Mouse (Mus musculus) MEL (cell line): ENCODE results near the gene Pigb. TPM values are rescaled to one million over a fixed set of nuclear protein-coding genes. Genes with fewer than 3 reads are reported as not detected.

Experiments
- DNase-seq: peaks from one replicate; pipeline ENCODE4 v3.0.0; 2011; ENCODE audit warnings: low read depth, low spot score
- H3K27ac ChIP-seq: 2 replicates; pipeline ENCODE4 v1.5.1; 2012; ENCODE audit warnings: low read depth, mild to moderate bottlenecking, control low read depth, low read length, moderate library complexity; ENCODE audit not compliant: control insufficient read depth
- H3K27me3 ChIP-seq, 2 experiments: fragments of 150-350 bp in 1 of 2; sonication (generic) in 1 of 2; 2 replicates each; pipeline ENCODE4 v1.6.1; 2012; ENCODE audit warnings: low read length in 2 of 2, mild to moderate bottlenecking in 2 of 2, improper control_type of control experiment in 1 of 2, moderate library complexity in 1 of 2; ENCODE audit not compliant: insufficient read depth in 2 of 2, control insufficient read depth in 1 of 2
- H3K36me3 ChIP-seq, 2 experiments: 2 replicates each; pipeline ENCODE4 v1.6.1; 2012 to 2014; ENCODE audit warnings: low read length in 2 of 2, improper control_type of control experiment in 1 of 2, inconsistent platforms in 1 of 2, mild to moderate bottlenecking in 1 of 2; ENCODE audit not compliant: insufficient read depth in 2 of 2, control insufficient read depth in 1 of 2
- H3K4me1 ChIP-seq, 2 experiments: fragments of 150-350 bp in 1 of 2; sonication (generic) in 1 of 2; 2 replicates each; pipeline ENCODE4 v1.6.1; 2012; ENCODE audit warnings: low read length in 2 of 2, improper control_type of control experiment in 1 of 2, mild to moderate bottlenecking in 1 of 2; ENCODE audit not compliant: insufficient read depth in 2 of 2, control insufficient read depth in 1 of 2
- H3K4me3 ChIP-seq, 2 experiments: fragments of 150-350 bp in 1 of 2; sonication (generic) in 1 of 2; 2 replicates each; pipeline ENCODE4 v1.5.1; 2012; ENCODE audit warnings: low read depth in 2 of 2, low read length in 2 of 2, mild to moderate bottlenecking in 2 of 2, moderate library complexity in 2 of 2, control low read depth in 1 of 2, improper control_type of control experiment in 1 of 2; ENCODE audit not compliant: control insufficient read depth in 1 of 2, insufficient read depth in 1 of 2
- H3K79me2 ChIP-seq: 2 replicates; pipeline ENCODE4 v1.6.1; 2012; ENCODE audit warnings: mild to moderate bottlenecking, low read length, moderate library complexity; ENCODE audit not compliant: control insufficient read depth, poor library complexity, insufficient read depth
- H3K9ac ChIP-seq: 2 replicates; pipeline ENCODE4 v1.6.1; 2012; ENCODE audit warnings: low read depth, mild to moderate bottlenecking, control low read depth, low read length, moderate library complexity; ENCODE audit not compliant: control insufficient read depth, poor library complexity, severe bottlenecking
- H3K9me3 ChIP-seq: fragments of 150-350 bp; sonication (generic); replicated peaks from 2 replicates; pipeline ENCODE4 v1.6.1; 2012; ENCODE audit warnings: mild to moderate bottlenecking, low read length, improper control_type of control experiment, moderate library complexity; ENCODE audit not compliant: insufficient read depth
- CTCF ChIP-seq, 3 experiments: IDR thresholded peaks in 2 of 3; conservative IDR thresholded peaks in 1 of 3; 2 replicates each; pipeline ENCODE4 v1.5.1; 2011 to 2012; ENCODE audit warnings: low read length in 3 of 3, low read depth in 2 of 3, mild to moderate bottlenecking in 2 of 3, improper control_type of control experiment in 1 of 3, inconsistent platforms in 1 of 3, mixed read lengths in 1 of 3, moderate library complexity in 1 of 3; ENCODE audit not compliant: control insufficient read depth in 1 of 3, insufficient read depth in 1 of 3, poor library complexity in 1 of 3, severe bottlenecking in 1 of 3
- E2F4 ChIP-seq: IDR thresholded peaks from 2 replicates; pipeline ENCODE4 v1.6.1; 2011; ENCODE audit warnings: low read depth, low read length, improper control_type of control experiment, borderline replicate concordance
- EP300 ChIP-seq, 2 experiments: IDR thresholded peaks; 2 replicates each; pipeline ENCODE4 v1.6.1; 2011; ENCODE audit warnings: improper control_type of control experiment in 2 of 2, low read length in 2 of 2, low read depth in 1 of 2, mild to moderate bottlenecking in 1 of 2
- GABPA ChIP-seq: IDR thresholded peaks from 2 replicates; pipeline ENCODE4 v1.6.1; 2012; ENCODE audit warnings: low read depth, mild to moderate bottlenecking, inconsistent platforms, low read length, improper control_type of control experiment, moderate library complexity
- JUND ChIP-seq: IDR thresholded peaks from 2 replicates; pipeline ENCODE4 v1.6.1; 2011; ENCODE audit warnings: low read depth, mild to moderate bottlenecking, improper control_type of control experiment, low read length
- MAFK ChIP-seq: IDR thresholded peaks from 2 replicates; pipeline ENCODE4 v1.6.1; 2011; ENCODE audit warnings: low read depth, mild to moderate bottlenecking, low read length, improper control_type of control experiment, borderline replicate concordance
- MAX ChIP-seq: IDR thresholded peaks from 2 replicates; pipeline ENCODE4 v1.6.1; 2011; ENCODE audit warnings: low read length, improper control_type of control experiment
- SMC3 ChIP-seq: IDR thresholded peaks from 2 replicates; pipeline ENCODE4 v1.6.1; 2011; ENCODE audit warnings: low read depth, low read length, improper control_type of control experiment
- TAL1 ChIP-seq: IDR thresholded peaks from 2 replicates; pipeline ENCODE4 v1.6.1; 2012; ENCODE audit warnings: mild to moderate bottlenecking, inconsistent platforms, low read length, moderate library complexity, mixed read lengths
- USF1 ChIP-seq: IDR thresholded peaks from 2 replicates; pipeline ENCODE4 v1.6.1; 2014; ENCODE audit warnings: low read depth, mild to moderate bottlenecking, inconsistent platforms, low read length, improper control_type of control experiment, moderate library complexity
- ZC3H11A ChIP-seq: IDR thresholded peaks from 2 replicates; pipeline ENCODE4 v1.6.1; 2012; ENCODE audit warnings: low read depth, mild to moderate bottlenecking, inconsistent platforms, low read length, improper control_type of control experiment
- ZKSCAN1 ChIP-seq: IDR thresholded peaks from 2 replicates; pipeline ENCODE4 v1.6.1; 2012; ENCODE audit warnings: low read depth, mild to moderate bottlenecking, inconsistent platforms, low read length, improper control_type of control experiment, moderate library complexity
- ZMIZ1 ChIP-seq: IDR thresholded peaks from 2 replicates; pipeline ENCODE4 v1.6.1; 2012; ENCODE audit warnings: low read depth, mild to moderate bottlenecking, inconsistent platforms, low read length, improper control_type of control experiment, moderate library complexity
- polyA plus RNA-seq, 2 experiments: library from polyadenylated mRNA; stranded (reverse) in 1 of 2; unstranded in 1 of 2; fragments of >175 nt in 1 of 2; fragments of >200 nt in 1 of 2; gene quantifications; 2 replicates each; pipeline versions ENCODE4 v1.2.1 to v1.2.4; 2012; ENCODE audit warnings: low replicate concordance in 2 of 2, low read depth in 1 of 2; ENCODE audit not compliant: insufficient read length in 2 of 2, insufficient read depth in 1 of 2, missing spikeins in 1 of 2
- total RNA-seq: library from RNA; depleted of rRNA; stranded (reverse); fragments of 300-350 nt; gene quantifications from 2 replicates; pipeline ENCODE4 v1.2.3, GENCODE M21; 2012

The Pigb gene
- total and polyA plus RNA-seq, 3 experiments, result 3.7 to 12.0 TPM; not detected in 1

DNA sequence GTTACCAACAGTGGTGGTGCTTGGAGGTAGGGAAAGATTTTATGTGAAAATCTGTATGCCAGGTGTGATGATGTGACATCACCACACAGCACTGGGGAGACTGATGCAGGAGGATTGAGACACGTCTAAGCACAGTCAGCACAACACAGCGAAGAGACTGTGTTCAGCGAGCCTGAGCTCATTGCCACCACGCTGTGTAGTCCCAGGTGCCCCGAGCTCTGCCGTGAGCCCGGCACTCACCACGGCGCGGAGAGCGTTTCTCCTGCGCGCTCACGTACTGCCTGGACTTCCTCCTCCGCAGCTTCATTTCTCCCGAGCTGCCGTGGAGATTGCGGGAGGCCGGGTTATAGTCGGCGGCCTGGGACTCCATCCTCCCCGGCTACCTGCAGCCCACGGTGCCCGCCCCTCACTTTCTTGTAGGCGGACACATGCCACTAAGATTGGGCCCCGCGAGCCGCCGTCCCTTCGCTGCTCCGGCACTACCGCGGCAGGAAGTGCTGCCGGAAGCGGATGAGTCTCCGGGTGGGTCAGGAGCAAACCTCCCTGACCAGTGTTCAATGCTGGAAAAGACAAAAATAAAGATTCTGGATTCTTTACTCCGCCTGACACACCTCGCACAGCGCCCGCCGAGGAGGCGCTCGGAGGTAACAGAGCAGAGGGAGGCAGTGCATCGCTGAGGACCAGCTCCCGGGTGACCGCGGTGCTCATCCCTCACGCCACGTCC is 794 bp downstream of the Pigb start (continued):
- no peak for TF ChIP-seq USF1
- no peak for TF ChIP-seq GABPA
- TF ChIP-seq TAL1, result no peak
- no peak for TF ChIP-seq JUND

DNA sequence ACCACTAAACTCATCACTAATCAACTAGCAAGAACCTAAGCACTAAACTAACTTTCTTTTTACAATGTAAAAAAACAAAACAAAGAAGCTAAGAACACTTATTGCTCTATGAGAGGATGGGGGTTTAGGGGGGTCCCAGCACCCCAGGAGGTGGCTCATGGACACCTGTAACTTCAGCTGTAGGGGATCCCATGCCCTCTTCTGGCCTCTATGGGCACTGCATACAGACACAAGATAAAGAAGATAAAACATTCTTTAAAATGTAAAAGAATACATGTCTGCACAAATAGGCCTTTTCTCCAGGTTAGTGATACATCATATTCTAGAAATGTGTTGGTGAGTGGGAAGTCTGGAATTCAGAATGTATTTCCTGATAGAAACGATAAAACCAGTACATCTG is 6.8 kb downstream of the Pigb start:
- Histone ChIP-seq H3K27me3 (no peaks in the 10 kb centered on the region), H3K9ac (no peak overlapping the region), H3K9me3 (no peaks in the 10 kb centered on the region), H3K27ac (no peak overlapping the region), H3K4me1 (no peaks in the 10 kb centered on the region), H3K4me3 (no peak overlapping the region), H3K79me2 (no peaks in the 10 kb centered on the region), H3K36me3 (no peaks in the 10 kb centered on the region; a peak in 1 of 4 replicates)
- TF ChIP-seq ZC3H11A (no peak), CTCF (IDR thresholded peaks at IDR 0.05 in 2 of 3, conservative IDR thresholded peaks at IDR 0.05 in 1 of 3; ENCODE audit: control insufficient read depth in 1 of 3, insufficient read depth in 1 of 3, low read depth in 2 of 3, low read length in 3 of 3, poor library complexity in 1 of 3, severe bottlenecking in 1 of 3) (peak; percentile 26 to 40 (median 30); a peak in 4 of 6 replicates), EP300 (IDR thresholded peaks at IDR 0.05; ENCODE audit: low read depth in 1 of 2, low read length in 2 of 2) (no peak), MAX (no peak), SMC3 (peak; percentile 20; the same call in 1 of the 2 replicates), E2F4 (no peak)
- DNase-seq, result peak; percentile 31

DNA sequence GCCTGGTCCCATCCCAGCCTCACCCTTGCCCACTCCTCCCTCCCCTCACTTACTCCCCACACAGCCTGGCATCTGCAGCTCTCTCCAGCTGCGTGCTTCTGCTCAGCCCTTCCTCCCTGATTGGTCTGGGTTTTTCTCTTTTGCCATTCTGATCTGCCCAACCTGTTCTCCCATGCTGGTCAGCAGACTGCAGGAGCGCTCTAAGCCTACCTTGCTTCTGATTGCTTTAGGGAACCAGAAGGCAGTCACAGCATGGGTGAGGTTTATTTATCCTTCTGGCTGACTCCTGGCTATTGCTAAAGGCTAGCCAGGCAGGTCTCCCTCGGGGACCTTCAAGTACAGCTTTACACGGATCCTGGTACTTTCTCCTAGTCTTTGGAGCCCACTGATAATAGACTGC is 8.8 kb downstream of the Pigb start:
- Histone ChIP-seq H3K4me3 (no peak overlapping the region), H3K4me1 (no peaks in the 10 kb centered on the region), H3K9ac (no peak overlapping the region), H3K36me3 (no peaks in the 10 kb centered on the region; a peak in 1 of 4 replicates), H3K9me3 (no peaks in the 10 kb centered on the region), H3K27ac (no peak overlapping the region), H3K79me2 (no peaks in the 10 kb centered on the region), H3K27me3 (no peaks in the 10 kb centered on the region)
- TF ChIP-seq EP300 (IDR thresholded peaks at IDR 0.05; ENCODE audit: low read depth in 1 of 2, low read length in 2 of 2) (no peak), ZMIZ1 (no peak), ZKSCAN1 (no peak), MAFK (no peak)
- DNase-seq, result no peak
